Mouse (Mus musculus) liver, embryonic 14.5 days (tissue): ENCODE results near the gene Hbb-bh1.

Source experiments
- CTCF ChIP-seq: IDR thresholded peaks from 2 replicates; pipeline ENCODE4 v1.5.1; 2016; ENCODE audit warnings: antibody characterized with exemption, low read depth, control low read depth
- EP300 ChIP-seq: IDR thresholded peaks from 2 replicates; pipeline ENCODE4 v1.6.1; 2016; ENCODE audit warnings: antibody characterized with exemption, low read depth

DNA sequence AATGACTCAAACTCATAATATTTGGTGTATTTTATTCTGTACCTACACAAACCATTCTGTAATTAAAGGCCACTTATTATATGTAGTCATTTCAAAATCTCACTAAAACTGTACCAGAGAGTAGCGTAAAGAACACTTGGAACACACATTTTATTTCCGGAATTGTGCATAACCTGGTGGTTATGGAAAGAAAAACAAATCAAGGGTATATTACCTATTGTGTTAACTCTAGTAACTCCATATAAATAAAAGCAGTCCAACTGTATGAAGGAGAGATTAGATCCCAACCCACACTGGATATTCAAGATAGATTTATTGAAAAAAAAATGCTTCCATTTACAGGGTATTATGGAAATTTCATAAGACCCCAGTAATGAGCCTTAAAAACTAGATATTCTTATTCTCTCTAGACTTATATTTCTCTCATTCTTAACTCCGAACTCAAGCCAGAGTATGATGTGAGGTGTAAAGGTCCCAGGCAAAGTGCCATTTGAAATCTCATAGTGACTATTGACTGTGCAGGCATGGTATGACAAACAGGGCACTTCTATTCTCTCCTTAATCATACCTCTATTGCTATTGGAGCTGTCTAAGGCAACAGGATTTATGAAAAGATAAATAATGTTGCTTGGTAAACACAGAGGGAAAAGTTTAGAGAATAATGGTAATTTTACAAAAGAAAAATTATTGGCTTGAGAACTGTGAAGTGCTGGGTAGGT is 17.3 kb downstream of the Hbb-bh1 start:
- TF ChIP-seq EP300, result peak; percentile 38
- TF ChIP-seq CTCF, result no peak
